Mouse (Mus musculus) gastrocnemius, adult 2 months (tissue): ENCODE data around the gene Mlf2. TPM values are rescaled to one million over a fixed set of nuclear protein-coding genes. Genes with fewer than 3 reads are reported as not detected.
A peak's percentile ranks its signal among the peaks of the same experiment; 100 is the strongest.

ENCODE experiments used
- DNase-seq: peaks from one replicate; pipeline ENCODE4 v3.0.0; 2022
- H3K27ac ChIP-seq: fragments of 200-600 bp; 2 replicates; pipeline ENCODE4 v1.8.1; 2022; ENCODE audit warnings: mild to moderate bottlenecking
- H3K4me3 ChIP-seq: fragments of 200-600 bp; 2 replicates; pipeline ENCODE4 v1.8.1; 2022; ENCODE audit warnings: mild to moderate bottlenecking, moderate library complexity
- CTCF ChIP-seq: fragments of 200-600 bp; IDR thresholded peaks from 2 replicates; pipeline ENCODE4 v1.8.1; 2022; ENCODE audit warnings: antibody characterized with exemption, mild to moderate bottlenecking, moderate library complexity
- intact Hi-C: fragments of 180-260 bp; cut with DNase I; formaldehyde crosslinking; loops from one replicate; pipeline ENCODE4 v1.15.1; 2025
- total RNA-seq, 2 experiments: library from RNA; stranded (reverse); gene quantifications; 2 replicates each; pipeline ENCODE4 v1.2.3; 2021

Gene Mlf2
- total RNA-seq, 2 experiments from 2014 or later, result 202 to 204 TPM

GRCm38 (mm10) chr6:124925173-124925793 is 5.9 kb upstream of the Mlf2 start:
- Histone ChIP-seq H3K27ac (peak overlapping the region; percentile 73), H3K4me3 (peak overlapping the region; percentile 51)
- no peak for TF ChIP-seq CTCF
- intact Hi-C loops, result no loop called here
- DNase-seq, result no peak

DNA sequence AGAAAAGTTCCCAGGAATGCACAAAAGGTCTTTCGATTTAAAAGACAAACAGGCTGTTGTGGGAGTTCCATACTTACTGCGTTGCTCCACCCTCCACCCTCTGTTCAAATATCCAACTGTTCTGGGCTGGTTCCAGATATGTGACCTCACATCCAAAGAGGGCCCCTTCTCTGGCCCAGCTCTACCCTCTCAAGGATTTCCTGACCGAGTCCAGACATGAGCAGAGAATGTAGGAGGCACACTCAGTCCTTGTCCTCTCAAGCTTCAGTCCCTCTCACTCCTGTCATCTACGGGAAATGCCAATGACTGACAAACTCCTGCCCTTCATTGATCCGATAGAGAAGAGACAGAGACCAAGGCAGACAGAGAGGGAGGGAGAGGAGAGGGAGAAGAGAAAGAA is 5.2 kb upstream of the Mlf2 start:
- Histone ChIP-seq H3K27ac (peak overlapping the region; percentile 73), H3K4me3 (peak overlapping the region; percentile 51)
- TF ChIP-seq CTCF, result no peak
- intact Hi-C loops, result no loop called here
- peak; percentile 34 for DNase-seq

GRCm38 (mm10) chr6:124930231-124930630 is 955 bp upstream of the Mlf2 start:
- no peak for TF ChIP-seq CTCF
- DNase-seq, result no peak
- H3K4me3 ChIP-seq, result peak overlapping the region; percentile 85
- H3K27ac ChIP-seq, result peak overlapping the region; percentile 98
- intact Hi-C loops, result loop anchor here (1.0 to 2.0 kb wide), 4 partner anchors 12 to 71 kb away; partner anchors contain the start of gene Cops7a

GRCm38 (mm10) chr6:124931525-124932313 is 533 bp downstream of the Mlf2 start:
- intact Hi-C loops, result loop anchor here (2.0 kb wide), 1 partner anchor 73 kb away; no protein-coding TSS in a partner anchor

GRCm38 (mm10) chr6:124932314-124932695 is 1.1 kb downstream of the Mlf2 start:
- Histone ChIP-seq H3K4me3 (peak overlapping the region; percentile 85), H3K27ac (peak overlapping the region; percentile 98)
- no peak for DNase-seq
- intact Hi-C loops, result no loop called here
- TF ChIP-seq CTCF, result no peak

More at GRCm38 (mm10) chr6:124931525-124932313, 533 bp downstream of the Mlf2 start:
- Histone ChIP-seq H3K4me3 (peak overlapping the region; percentile 85), H3K27ac (peak overlapping the region; percentile 98)
- DNase-seq, result no peak
- TF ChIP-seq CTCF, result peak; percentile 19; the same call in 1 of the 2 replicates

DNA sequence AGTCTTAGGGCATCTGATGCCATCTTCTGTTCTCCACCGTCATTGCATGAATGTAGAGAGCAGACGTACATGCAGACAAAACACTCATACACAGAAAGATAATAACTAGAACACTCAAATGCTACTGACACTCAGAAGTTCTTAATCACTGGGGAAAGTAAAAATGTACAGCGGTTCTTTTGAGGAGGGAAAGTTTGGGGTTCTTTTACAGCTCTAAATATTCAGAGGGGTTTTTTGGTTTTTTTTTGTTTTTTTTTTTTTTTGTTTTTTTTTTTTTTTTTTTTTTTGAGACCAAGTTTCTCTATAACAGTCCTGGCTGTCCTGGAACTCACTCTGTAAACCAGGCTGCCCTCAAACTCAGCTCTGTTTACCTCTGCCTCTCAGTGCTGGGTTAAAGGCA is 1.9 kb downstream of the Mlf2 start:
- TF ChIP-seq CTCF, result no peak
- Histone ChIP-seq H3K4me3 (no peak overlapping the region; the same call in 1 of the 2 replicates), H3K27ac (no peak overlapping the region)
- no peak for DNase-seq
- intact Hi-C loops, result no loop called here

- peak overlapping the region; percentile 84 for H3K27ac ChIP-seq
- no peak for TF ChIP-seq CTCF
- intact Hi-C loops, result no loop called here
Measured at GRCm38 (mm10) chr6:124934670-124935069, 3.5 kb downstream of the Mlf2 start.

DNA sequence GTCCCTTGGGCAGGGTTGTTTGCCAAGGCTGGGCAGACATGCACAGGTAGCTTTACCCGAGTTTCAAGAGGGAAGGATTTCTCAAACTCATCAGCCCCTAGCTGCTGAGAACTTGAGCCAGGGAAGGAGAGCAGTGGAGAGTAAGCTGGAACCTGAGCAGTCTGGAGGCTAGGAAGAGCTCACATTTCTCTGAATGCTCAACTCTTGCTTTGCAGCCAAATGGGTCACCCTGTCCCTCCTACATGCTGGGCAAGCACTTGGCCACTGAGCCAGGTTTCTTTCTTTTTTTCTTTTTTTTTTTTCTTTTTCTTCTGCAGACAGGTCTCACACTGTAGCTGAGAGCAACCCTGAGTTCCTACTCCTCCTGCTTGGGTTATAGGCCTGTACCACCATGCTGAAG is 5.5 kb downstream of the Mlf2 start:
- no peak for TF ChIP-seq CTCF
- DNase-seq, result peak; percentile 65
- Histone ChIP-seq H3K4me3 (no peak overlapping the region), H3K27ac (peak overlapping the region; percentile 84)
- intact Hi-C loops, result no loop called here

More at GRCm38 (mm10) chr6:124934670-124935069, 3.5 kb downstream of the Mlf2 start:
- no peak overlapping the region for H3K4me3 ChIP-seq
- DNase-seq, result no peak

DNA sequence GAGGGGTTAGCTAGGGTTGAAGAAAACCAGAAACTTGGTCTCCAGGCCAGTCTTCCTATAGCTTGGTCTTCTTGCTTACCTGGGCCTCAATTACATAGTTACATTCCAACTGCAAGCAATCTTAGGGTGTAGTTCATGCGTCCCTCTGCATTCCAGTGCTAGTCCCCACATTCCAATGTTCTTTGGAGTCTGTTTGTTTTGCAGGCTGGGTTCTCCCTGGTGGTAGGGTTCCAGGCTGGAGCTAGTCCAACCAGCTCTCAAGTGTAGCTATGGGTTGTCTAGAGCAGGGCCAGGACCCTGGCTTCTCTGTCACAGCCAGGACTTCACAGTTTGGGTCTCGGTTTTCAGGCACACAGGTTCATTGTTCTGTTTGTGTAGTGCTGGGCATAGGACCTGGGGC is 6.3 kb downstream of the Mlf2 start:
- intact Hi-C loops, result no loop called here
- DNase-seq, result no peak
- no peak for TF ChIP-seq CTCF

GRCm38 (mm10) chr6:124938554-124938953 is 7.4 kb downstream of the Mlf2 start:
- Histone ChIP-seq H3K4me3 (no peak overlapping the region), H3K27ac (no peak overlapping the region)
- intact Hi-C loops, result no loop called here
- no peak for DNase-seq
- no peak for TF ChIP-seq CTCF

More for the DNA sequence above, 6.3 kb downstream of the Mlf2 start:
- no peak overlapping the region for H3K4me3 ChIP-seq
- peak overlapping the region; percentile 84 for H3K27ac ChIP-seq

- no peak for TF ChIP-seq CTCF
- intact Hi-C loops, result no loop called here
Measured at GRCm38 (mm10) chr6:124941679-124942078, 10.5 kb downstream of the Mlf2 start.

DNA sequence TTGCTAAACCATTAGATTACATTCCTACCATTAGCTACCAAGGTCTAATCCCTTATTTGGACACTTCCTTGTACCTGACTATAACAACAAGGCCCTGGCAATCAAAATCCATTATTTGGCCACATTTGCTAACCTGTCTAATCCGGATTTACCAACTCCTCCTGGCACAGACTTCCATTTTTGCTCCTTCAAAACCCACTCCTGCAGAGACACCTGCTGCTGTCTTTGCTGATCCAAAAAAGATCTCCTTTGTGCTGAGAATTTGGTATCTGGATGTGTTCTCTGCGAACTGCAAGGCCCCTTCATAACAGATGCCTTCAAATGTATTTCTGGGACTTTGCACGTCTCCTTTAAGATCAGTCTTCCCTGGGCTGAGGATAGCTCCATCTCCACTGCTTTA is 12.3 kb downstream of the Mlf2 start:
- DNase-seq, result no peak
- H3K27ac ChIP-seq, result no peak overlapping the region
- intact Hi-C loops, result no loop called here
- H3K4me3 ChIP-seq, result no peak overlapping the region
- TF ChIP-seq CTCF, result no peak

More at GRCm38 (mm10) chr6:124941679-124942078, 10.5 kb downstream of the Mlf2 start:
- no peak overlapping the region for H3K4me3 ChIP-seq
- DNase-seq, result no peak
- H3K27ac ChIP-seq, result no peak overlapping the region
